Mouse (Mus musculus) intestine, postnatal 0 days (tissue): ENCODE results near the gene Phldb3. TPM values are rescaled to one million over a fixed set of nuclear protein-coding genes. Genes with fewer than 3 reads are reported as not detected.

Experiments
- ATAC-seq: fragments of 200-750 bp; cut with Nextera tagmentation; 2 replicates; pipeline ENCODE4 v1.8.0; 2017; ENCODE audit warnings: mild to moderate bottlenecking, moderate TSS enrichment, moderate library complexity
- H3K27ac ChIP-seq: fragments of 300-500 bp; sonication (generic); 2 replicates; pipeline ENCODE4 v1.5.1; 2014; ENCODE audit warnings: mild to moderate bottlenecking, low read depth, low read length, moderate library complexity
- H3K27me3 ChIP-seq: fragments of 300-500 bp; sonication (generic); replicated peaks from 2 replicates; pipeline ENCODE4 v1.6.1; 2014; ENCODE audit warnings: low read length, mixed read lengths; ENCODE audit not compliant: control insufficient read depth, insufficient read depth
- H3K36me3 ChIP-seq: fragments of 300-500 bp; sonication (generic); 2 replicates; pipeline ENCODE4 v1.6.1; 2014; ENCODE audit warnings: mild to moderate bottlenecking, moderate library complexity; ENCODE audit not compliant: control insufficient read depth, insufficient read depth
- H3K4me1 ChIP-seq: fragments of 300-500 bp; sonication (generic); replicated peaks from 2 replicates; pipeline ENCODE4 v1.6.1; 2014; ENCODE audit warnings: antibody characterized with exemption, low read length, mixed read lengths; ENCODE audit not compliant: control insufficient read depth, insufficient read depth
- H3K4me2 ChIP-seq: fragments of 300-500 bp; sonication (generic); replicated peaks from 2 replicates; pipeline ENCODE4 v1.6.1; 2014; ENCODE audit warnings: low read depth, mild to moderate bottlenecking, moderate library complexity
- H3K4me3 ChIP-seq: fragments of 300-500 bp; sonication (generic); 2 replicates; pipeline ENCODE4 v1.5.1; 2014; ENCODE audit warnings: low read depth, low read length
- H3K9ac ChIP-seq: fragments of 300-500 bp; sonication (generic); 2 replicates; pipeline ENCODE4 v1.6.1; 2014; ENCODE audit warnings: mild to moderate bottlenecking, low read depth, low read length
- H3K9me3 ChIP-seq: fragments of 300-500 bp; sonication (generic); 2 replicates; pipeline ENCODE4 v1.6.1; 2016; ENCODE audit warnings: mixed run types; ENCODE audit not compliant: control insufficient read depth
- CTCF ChIP-seq: sonication (generic); IDR thresholded peaks from 2 replicates; pipeline ENCODE4 v1.5.1; 2016; ENCODE audit warnings: low read depth, mild to moderate bottlenecking, control low read depth, antibody characterized with exemption, moderate library complexity
- WGBS: fragments of 180-500 bp; shearing (Covaris S2); extraction: QIAGEN DNeasy Blood & Tissue Kit; methylation state at CpG from one replicate; pipeline ENCODE4 v1.1.7; 2014; 5-methylcytosine and 5-hydroxymethylcytosine counted together
- polyA plus RNA-seq: library from polyadenylated mRNA; unstranded; fragments of >200 nt; fragmentation: Nextera tagmentation; extraction: Ambion mirVana; gene quantifications from 2 replicates; pipeline ENCODE4 v1.2.1, GENCODE M21; 2015

Gene Phldb3
- polyA plus RNA-seq, 1 experiment from 2014 or later: 0.65 TPM

- H3K4me2 ChIP-seq: no peak overlapping the region
- 67% methylated on average over 15 of the region's 15 CpGs for WGBS
- no peak overlapping the region for H3K4me3 ChIP-seq
- no peaks in the 10 kb centered on the region for H3K9me3 ChIP-seq
- H3K36me3 ChIP-seq: no peaks in the 10 kb centered on the region
- peak; percentile 53 for TF ChIP-seq CTCF
- 0 out of 2 replicates have a peak, but pooled peaks cover 3% of the 10 kb centered on the region for H3K4me1 ChIP-seq
- no peak for ATAC-seq
- no peak overlapping the region for H3K9ac ChIP-seq
- H3K27me3 ChIP-seq: no peaks in the 10 kb centered on the region
- H3K27ac ChIP-seq: no peak overlapping the region
Measured at GRCm38 (mm10) chr7:24599211-24600067, 11.1 kb upstream of the Phldb3 start.

- no peak overlapping the region for H3K9ac ChIP-seq
- H3K9me3 ChIP-seq: no peaks in the 10 kb centered on the region
- no peaks in the 10 kb centered on the region for H3K27me3 ChIP-seq
- 6% methylated on average over 13 of the region's 13 CpGs for WGBS
- H3K4me3 ChIP-seq: no peak overlapping the region
- H3K36me3 ChIP-seq: no peaks in the 10 kb centered on the region
- peak; percentile 100 for TF ChIP-seq CTCF
- H3K4me1 ChIP-seq: no peaks in the 10 kb centered on the region
- peak; percentile 74 for ATAC-seq
- peak overlapping the region; percentile 30; the same call in 1 of the 2 replicates for H3K4me2 ChIP-seq
- H3K27ac ChIP-seq: no peak overlapping the region
Measured at GRCm38 (mm10) chr7:24600941-24601597, 9.5 kb upstream of the Phldb3 start.

GRCm38 (mm10) chr7:24605561-24605960 is 5.0 kb upstream of the Phldb3 start:
- Histone ChIP-seq H3K27me3 (no peaks in the 10 kb centered on the region), H3K9ac (no peak overlapping the region), H3K36me3 (no peaks in the 10 kb centered on the region; the same call in 1 of the 2 replicates), H3K27ac (no peak overlapping the region), H3K4me1 (0 out of 2 replicates have a peak, but pooled peaks cover under 1% of the 10 kb centered on the region), H3K4me2 (no peak overlapping the region), H3K9me3 (no peaks in the 10 kb centered on the region), H3K4me3 (no peak overlapping the region)
- no peak for TF ChIP-seq CTCF
- no peak for ATAC-seq
- 76% methylated on average over 7 of the region's 7 CpGs for WGBS

DNA sequence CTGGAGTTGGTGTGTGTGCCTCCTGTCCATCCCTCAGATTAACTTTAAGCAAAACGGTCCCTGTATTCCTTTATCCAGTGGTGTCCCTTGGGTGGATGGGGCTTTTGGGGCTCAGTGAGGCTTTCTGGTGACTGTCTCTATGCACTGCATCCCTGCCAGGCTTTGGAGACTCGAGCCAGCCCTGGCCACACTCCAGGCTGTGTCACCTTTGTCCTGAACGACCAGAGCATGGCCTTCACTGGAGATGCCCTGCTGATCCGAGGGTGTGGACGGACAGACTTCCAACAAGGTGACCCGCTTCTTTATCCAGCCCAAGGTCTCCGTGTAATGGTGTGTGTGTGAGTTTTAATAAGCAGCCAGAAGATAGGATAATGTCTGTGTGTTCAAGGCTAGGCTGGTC is 4.5 kb upstream of the Phldb3 start:
- H3K36me3 ChIP-seq: no peaks in the 10 kb centered on the region; the same call in 1 of the 2 replicates
- H3K9ac ChIP-seq: no peak overlapping the region
- H3K27me3 ChIP-seq: no peaks in the 10 kb centered on the region
- no peak for TF ChIP-seq CTCF
- H3K9me3 ChIP-seq: no peaks in the 10 kb centered on the region
- H3K4me1 ChIP-seq: 0 out of 2 replicates have a peak, but pooled peaks cover 2% of the 10 kb centered on the region
- no peak overlapping the region for H3K4me3 ChIP-seq
- no peak overlapping the region for H3K27ac ChIP-seq
- 84% methylated on average over 7 of the region's 7 CpGs for WGBS
- no peak for ATAC-seq
- H3K4me2 ChIP-seq: no peak overlapping the region

GRCm38 (mm10) chr7:24608017-24608416 is 2.5 kb upstream of the Phldb3 start:
- no peaks in the 10 kb centered on the region; the same call in 1 of the 2 replicates for H3K27me3 ChIP-seq
- no peak for TF ChIP-seq CTCF
- no peak overlapping the region for H3K27ac ChIP-seq
- ATAC-seq: peak; percentile 70
- H3K4me1 ChIP-seq: 0 out of 2 replicates have a peak, but pooled peaks cover 8% of the 10 kb centered on the region
- H3K9me3 ChIP-seq: no peaks in the 10 kb centered on the region
- H3K36me3 ChIP-seq: no peaks in the 10 kb centered on the region; the same call in 1 of the 2 replicates
- no peak overlapping the region for H3K9ac ChIP-seq
- no peak overlapping the region for H3K4me2 ChIP-seq
- WGBS: 51% methylated on average over 6 of the region's 6 CpGs
- no peak overlapping the region for H3K4me3 ChIP-seq

DNA sequence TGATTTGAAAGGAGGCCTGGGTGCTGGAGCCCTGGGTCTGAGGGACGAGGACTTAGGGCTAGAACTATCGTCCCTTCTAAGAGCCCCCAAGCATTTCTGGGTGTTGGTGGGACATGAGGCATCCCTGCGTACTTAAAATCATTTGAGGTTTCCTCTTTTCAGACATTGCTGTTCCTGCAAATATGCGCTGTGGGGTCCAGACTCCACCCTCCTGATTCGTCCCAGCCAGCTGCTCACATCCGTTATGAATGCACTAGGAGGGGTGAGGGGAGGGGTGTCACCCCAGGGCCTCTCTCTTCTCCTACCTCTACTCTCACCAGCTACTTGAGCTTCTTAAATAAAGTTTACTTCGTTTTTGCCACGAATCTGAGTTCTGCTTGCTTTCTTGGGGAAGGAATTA is 2.0 kb upstream of the Phldb3 start:
- no peak overlapping the region for H3K27ac ChIP-seq

More for the DNA sequence above, 2.0 kb upstream of the Phldb3 start:
- TF ChIP-seq CTCF: no peak
- ATAC-seq: no peak
- H3K9ac ChIP-seq: no peak overlapping the region
- no peaks in the 10 kb centered on the region for H3K9me3 ChIP-seq
- H3K4me2 ChIP-seq: peak overlapping the region; percentile 28; the same call in 1 of the 2 replicates
- no peaks in the 10 kb centered on the region; the same call in 1 of the 2 replicates for H3K27me3 ChIP-seq
- H3K4me1 ChIP-seq: 0 out of 2 replicates have a peak, but pooled peaks cover 8% of the 10 kb centered on the region
- H3K4me3 ChIP-seq: no peak overlapping the region
- no peaks in the 10 kb centered on the region; the same call in 1 of the 2 replicates for H3K36me3 ChIP-seq
- 69% methylated on average over 8 of the region's 8 CpGs for WGBS
